Mouse (Mus musculus): ENCODE measurements around the gene Srp9.

Gene Srp9

DNA sequence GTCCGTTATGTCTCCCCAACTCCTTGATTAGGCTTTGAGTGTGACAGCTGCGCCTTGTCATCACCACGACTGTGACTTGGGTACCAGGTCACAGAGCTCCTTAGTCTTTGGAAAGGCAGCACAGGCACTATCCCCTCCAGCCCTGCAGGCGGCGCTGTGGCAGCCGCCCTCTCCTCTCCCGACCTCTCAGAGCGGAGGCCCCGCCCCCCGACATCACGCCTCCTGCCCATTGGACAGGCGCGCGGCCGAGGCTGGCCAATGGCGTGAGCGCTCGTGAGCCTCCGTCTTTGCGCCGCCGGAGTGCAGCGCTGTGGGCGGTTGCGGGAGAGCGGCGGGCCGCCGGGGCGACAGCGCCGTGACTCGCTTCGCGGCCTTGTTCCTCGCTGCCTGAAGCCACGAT is at the start of gene Srp9:
TSS of gene Srp9 (plus strand) at position 232 of the 400 bp plus-strand sequence.
- WGBS = under 1% methylated on average over 37 of the region's 37 CpGs

DNA sequence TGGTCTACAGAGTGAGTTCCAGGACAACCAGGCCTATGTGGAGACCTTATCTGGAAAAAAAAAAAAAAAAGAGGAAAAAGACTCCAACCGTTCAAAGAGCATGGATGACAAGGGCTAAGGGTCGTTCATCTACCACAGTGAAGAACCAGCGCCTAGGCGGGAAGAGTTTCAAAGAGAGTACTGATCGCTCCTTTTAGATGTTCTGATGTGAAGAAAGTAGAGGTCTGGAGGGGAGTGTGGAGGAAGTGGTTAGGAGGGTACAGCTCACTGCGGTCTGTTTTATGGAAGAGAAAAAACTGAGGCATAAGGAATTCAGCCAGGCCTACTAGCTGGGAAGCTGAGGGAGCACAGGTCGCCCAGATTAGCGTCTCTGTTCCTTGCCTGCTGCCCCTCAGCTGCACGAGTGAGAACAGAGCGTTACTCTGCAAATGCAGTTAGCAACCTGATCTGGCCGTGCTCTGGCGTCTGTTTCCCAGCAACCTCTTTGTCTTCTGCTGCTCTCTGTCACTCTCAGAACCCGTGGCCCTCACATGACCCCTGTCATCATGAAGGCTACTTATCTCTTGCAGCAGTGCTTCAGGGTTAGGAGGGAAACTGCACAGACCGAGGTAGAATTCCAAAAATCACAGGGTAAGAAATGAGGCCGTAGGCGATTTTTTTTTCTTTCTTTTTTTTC is 42.7 kb upstream of the Srp9 start:
- 54% methylated on average over 16 of the region's 16 CpGs for WGBS

DNA sequence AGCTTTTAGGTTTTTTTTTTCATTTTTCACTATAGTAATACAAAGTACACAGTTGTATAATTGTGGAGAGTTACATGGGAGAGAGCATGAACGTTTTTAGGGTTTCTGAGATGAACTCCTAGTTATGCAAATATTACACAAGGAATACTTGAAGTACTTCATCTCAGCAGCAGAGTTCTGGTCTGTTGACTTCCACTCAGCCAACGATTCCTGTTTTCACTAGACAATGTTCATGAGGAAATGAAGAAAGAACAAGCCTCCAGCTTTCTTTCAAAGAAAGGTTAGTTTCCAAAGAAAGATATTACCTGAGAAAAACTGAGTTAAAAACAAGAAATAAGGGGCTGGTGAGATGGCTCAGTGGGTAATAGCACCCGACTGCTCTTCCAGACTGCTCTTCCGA is 41.1 kb upstream of the Srp9 start:
- 87% methylated on average over 4 of the region's 4 CpGs for WGBS

DNA sequence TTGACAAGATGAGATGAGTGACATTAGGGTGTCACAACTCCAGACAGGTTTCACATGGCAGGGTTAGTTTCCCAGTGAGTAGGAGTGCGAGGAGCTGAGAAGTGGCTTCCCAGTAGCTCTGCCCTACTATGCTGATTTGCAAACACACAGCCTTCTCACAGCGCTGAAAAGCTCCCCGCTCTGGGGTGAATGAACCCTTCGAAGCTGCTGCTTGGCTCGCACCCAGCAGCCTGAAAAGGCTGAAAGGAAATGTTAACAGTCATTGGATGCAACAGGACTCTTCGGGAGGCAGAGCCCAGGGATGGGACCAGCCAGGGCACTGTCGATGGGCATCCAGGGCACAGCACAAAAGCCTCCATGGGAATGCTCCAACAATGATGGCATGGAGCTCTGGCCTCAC is 37.8 kb upstream of the Srp9 start:
- WGBS = 36% methylated on average over 7 of the region's 7 CpGs

DNA sequence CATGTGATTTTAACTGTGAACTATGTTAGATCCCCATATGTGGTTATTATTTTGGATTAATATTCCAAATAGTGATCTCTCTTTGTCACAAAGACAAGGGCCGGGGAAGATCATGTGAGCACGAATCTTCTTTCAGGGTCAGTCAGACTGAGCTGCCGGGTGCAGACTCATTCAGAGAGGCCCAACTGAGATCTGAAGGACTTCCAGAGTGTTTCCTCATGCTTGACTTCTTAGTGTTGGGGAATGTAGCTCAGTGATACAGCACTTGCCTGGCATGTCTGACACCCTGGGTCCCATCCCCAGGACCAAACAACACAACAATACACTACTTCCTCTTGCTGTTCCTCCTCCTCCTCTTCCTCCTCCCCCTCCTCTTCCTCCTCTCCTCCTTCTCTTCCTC is 37.2 kb upstream of the Srp9 start:
- WGBS = 84% methylated on average over 3 of the region's 3 CpGs

DNA sequence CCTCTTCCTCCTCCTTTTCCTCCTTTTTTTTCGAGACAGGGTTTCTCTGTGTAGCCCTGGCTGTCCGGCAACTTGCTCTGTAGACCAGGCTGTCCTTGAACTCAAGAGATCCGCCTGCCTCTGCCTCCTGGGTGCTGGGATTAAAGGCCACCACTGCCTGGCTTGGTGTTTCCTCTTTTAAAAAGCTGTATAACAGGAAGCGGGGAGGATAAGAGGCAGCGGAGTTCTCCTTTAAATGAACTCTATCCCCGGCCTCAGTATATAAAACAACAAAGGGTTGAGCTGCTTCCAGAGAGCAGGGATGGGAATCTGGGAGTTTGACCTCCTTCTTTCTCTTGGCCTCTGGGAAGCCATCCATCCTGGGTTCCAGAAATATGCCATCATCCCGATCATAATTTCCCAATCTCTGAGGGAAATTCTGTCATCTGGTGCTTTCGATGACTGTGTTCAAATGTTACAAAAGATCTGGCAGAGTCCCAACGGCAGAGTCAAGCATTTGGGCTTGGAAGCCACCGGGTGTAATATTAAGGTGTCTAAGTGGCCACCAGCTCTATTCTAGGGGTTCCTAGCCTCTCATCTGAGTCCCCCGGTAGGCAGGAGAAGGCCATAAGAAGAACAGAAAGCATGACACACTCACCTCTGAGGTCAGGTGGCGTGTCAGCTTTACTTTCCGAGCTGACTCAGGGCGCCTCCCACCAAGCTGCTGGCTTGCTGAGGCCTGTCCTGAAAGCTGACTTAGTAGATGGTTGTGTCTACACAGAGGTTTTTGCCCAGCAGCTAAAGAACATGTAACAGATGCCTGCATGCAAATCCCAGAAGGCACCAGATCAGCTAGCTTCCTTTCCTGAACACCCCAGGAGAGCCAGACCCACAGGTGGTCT is 36.5 kb upstream of the Srp9 start:
- 86% methylated on average over 14 of the region's 14 CpGs for WGBS

DNA sequence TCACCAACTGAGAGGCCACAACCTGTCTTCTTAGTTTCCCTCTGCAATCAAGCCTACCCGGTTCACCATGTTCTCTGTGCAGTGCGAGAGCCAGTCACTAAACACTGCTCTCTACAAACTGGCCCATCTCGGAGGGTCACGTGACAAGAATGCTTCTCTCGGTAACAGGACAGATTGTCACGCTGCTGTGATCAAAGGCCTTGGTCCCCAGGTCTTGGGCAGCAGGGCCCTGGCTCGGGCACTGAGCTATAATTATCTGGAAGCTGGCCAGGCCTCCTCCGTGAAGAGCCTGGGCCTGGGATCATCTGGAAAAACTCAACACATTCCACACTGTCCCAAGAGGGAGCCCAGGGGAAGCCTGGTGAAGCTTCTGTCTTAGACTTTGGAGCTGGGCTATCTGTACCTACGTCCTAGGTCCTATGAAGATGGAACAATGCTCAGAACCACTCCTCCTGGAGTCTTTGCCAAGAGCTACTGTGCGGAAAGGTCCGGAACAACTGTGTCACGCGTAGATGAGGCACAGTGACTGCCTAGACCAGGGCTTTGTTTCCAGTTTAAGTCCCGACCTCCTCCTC is 35.6 kb upstream of the Srp9 start:
- WGBS = 64% methylated on average over 14 of the region's 14 CpGs

DNA sequence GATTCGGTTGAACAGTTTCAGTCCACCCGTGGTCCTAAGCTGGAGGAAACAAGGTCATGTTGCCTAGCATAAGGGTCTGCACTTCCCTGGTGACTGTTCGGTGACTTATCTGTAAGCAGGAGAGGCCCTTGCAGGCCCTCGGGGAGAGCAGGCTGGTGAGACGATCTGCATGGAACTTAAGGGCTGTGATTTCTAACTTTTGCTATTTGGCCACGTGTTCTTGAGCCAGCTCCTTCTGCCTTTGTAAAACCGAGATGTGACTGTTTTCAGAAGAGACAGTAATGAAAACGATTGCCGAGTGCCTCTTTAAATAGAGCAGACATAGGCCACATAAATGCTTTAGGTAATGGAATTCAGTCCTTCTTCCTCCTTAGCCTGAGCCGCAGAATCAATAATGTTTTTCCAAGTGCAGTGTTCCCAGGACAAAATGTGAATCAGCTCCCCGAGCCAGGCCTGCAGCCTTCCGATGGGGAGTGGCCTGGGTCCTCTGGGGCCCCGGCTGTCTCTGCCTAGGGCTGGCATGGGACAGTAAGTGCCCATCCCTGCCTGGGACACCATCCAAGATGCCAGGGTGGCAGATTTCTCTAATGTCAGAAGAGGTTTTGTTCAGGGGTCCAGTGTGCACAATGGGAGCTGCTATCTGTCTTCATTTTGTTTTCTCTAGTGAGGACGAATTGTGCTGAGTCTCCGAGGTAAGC is 34.8 kb upstream of the Srp9 start:
- WGBS = 57% methylated on average over 15 of the region's 15 CpGs

DNA sequence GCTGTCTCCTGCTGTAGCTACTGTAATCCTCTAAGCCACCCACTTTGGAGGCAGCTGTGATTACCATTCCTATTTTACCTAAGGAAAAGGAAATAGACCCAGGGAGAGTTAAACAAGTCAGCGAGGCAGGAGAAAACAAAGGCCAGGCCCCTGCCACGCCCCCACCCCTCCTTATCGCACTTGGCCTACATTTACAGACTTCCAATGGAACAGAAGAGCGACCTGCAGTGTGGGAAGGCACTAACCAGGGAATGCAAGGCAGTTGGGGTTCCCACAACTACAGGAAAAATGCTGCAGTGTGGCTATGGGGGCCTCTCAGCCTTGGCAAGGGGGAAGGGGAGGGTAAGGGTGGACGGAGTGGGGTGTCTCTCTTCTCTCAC is 34.2 kb upstream of the Srp9 start:
- WGBS = 50% methylated on average over 5 of the region's 5 CpGs

DNA sequence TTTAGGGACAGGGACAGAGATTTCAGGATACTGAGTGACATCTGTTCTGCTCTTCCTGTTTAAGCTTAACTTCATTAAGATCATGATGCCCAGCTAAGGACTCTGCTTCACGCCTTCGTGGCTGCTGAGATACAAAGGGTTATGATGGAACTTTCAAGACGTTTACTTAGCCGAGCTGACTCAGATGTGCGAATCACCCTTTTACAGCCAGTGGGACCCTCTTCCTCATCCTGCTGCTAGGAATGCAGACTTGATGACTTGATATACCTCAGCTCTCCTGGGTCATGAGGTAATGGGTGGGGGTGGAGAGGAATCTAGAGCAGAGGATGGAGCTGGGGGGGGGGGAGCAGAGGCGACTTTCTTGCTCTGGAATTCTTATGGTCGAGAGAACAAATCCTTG is 33.3 kb upstream of the Srp9 start:
- 79% methylated on average over 7 of the region's 7 CpGs for WGBS

DNA sequence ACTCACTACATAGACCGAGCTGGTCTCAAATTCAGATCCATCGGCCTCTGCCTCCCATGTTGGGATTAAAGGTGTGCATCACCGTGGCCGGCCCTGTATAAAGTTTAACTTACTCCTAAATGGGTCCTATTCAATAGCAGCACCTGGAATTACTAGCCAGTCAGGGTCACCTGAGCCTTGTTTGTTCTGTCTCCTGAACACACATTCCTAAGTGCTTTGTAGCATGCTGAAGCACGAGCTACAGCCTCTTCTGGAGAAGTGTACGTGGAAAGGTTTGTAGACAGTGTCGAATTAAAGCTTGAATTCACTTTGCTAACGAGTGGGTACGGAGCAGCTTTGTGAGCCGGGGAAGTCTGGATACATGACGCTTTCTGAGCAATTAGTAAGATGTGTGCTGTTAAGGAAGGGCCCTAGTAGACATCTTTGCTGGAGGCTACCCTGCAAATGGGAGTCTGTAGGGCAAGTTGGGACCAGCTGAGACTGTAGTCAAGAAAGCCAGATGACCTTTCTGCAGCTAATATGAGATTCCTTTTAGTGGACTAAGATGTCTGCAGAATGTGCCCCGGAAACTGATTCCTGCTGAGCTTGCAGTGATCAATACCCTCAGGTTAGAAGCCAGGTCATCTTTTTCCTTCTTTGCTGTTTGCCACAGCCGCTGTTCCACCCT is 32.7 kb upstream of the Srp9 start:
- 84% methylated on average over 13 of the region's 13 CpGs for WGBS

DNA sequence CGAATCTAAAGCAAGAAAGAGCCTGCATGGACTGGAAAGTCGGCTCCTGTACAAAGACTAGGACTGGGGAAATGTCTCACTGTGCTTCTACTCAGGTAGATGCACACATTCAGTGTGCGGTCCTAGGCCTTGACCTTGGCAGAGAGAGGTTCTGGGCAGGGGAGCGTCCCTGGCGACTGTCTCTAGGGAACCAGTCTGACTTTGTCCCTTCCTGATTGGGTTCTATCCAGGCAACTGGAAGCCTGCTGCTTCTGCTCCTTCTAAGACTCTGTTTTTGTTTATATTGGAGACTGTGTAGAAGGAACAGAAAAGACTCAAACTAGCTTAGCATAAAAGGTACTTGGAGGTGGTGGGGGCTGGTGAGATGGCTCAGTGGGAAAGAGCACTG is 32.1 kb upstream of the Srp9 start:
- WGBS = 75% methylated on average over 5 of the region's 5 CpGs

DNA sequence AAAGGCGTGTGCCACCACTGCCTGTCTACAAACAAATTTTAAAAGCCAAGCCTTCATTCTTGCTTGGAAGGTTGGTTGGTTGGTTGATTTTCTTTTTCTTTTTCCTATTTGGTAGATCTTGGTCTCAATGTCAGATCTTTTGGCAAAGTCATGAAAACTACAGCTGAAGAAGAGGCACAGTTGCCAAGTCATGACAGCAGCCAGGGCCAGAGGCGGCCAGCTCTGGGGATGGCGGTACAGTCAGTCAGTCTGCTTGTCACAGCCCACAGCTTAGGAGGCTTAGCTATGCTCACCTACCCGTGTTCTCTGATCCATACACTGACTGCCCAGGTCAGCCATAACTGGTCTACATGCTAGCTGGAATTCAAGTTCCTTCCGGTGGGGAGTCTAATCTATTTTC is 31.1 kb upstream of the Srp9 start:
- WGBS = 79% methylated on average over 5 of the region's 5 CpGs

DNA sequence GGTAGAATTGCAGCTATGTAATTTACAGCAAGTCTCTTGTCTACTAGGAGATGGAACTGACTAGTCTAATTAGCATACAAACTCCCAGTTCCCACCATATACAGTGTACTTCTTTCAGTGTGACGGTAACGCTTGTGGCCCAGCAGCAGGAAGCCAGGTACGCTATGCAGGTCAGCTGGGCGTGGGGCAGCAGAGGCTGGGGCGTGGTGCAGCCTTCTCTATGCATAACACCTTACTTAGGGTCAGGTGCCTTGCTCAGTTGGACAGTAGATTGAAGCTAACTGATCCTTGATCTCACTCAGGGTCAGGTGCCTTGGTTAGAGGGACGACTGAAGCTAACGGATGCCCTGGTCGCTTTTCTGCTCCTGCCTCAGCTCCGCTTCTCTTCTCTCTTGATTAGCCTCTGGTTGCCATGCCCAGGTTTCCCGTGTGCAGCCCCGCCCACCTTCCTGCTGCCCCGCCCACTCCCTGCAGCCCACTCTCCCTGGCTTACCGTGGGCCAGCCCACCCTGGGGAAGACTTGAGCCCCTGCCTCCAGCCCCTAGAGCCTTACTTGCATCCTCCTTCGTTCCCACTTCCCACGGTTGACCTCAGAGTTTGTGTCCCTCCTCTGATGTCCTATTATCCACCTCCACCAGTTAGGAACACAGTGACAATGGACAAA is 29.9 kb upstream of the Srp9 start:
- 61% methylated on average over 15 of the region's 15 CpGs for WGBS

DNA sequence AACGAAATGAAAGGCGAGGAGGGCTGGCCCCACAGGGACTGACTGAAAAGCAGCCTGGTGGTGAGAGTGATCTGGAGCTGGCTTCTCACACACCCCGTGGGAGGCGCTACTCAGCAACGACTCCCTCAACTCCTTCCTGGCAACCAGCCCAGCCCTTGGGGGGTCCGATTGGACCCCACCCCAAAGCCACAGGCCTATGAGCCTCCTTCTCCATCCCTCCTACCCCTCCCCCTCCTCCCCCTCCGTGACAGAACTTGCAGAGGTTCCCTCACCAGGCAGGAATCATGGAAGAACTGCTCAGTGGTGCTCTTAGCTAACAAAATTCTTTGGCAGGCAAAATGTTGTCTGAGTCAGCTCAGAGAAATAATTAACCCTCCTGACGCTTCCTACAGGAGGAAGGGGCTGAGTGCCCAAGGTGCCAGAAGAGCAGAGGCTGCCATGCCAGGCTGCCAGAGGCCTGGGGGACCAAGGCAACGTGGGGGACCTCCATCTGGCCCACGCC is 29.2 kb upstream of the Srp9 start:
- WGBS = 20% methylated on average over 10 of the region's 10 CpGs

DNA sequence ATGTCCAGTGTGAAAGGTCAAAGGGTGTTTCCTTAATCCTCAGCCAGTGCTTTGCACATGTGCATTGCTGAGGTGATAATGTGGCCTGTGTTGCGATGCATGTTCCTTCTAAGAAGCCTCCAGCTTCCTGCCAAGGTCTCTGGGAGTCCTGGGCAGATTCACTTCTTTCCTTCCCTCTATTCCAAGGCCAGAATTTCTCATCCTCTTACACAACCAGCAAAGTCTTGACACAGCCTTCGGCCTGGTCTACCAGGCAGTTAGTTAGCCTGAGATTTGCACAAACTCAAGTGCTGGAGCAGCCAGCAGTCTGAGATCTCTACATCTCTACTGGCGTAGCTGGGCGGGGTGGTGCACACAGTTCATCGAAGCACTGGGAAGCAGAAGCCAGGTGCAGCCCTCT is 27.8 kb upstream of the Srp9 start:
- WGBS = 91% methylated on average over 5 of the region's 5 CpGs

DNA sequence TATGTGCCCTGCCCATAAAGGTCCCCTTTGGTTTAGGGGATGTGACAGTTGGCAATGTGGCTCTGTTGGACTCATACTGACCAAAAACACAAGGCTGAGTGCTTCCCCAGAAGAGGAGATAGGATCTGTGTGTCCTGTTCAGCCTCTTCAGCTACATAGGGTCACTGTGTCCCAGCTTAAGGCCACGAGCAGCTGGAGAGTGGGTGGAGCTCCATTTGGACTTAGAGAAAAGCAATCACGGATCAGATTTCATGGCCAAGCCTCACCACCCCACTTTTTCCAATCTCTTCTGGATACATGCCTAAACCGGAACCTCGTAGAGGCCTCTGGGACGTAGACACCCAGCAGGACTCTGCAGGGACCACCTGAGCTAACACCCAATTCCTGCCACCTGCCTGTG is 25.5 kb upstream of the Srp9 start:
- WGBS = 70% methylated on average over 5 of the region's 5 CpGs

DNA sequence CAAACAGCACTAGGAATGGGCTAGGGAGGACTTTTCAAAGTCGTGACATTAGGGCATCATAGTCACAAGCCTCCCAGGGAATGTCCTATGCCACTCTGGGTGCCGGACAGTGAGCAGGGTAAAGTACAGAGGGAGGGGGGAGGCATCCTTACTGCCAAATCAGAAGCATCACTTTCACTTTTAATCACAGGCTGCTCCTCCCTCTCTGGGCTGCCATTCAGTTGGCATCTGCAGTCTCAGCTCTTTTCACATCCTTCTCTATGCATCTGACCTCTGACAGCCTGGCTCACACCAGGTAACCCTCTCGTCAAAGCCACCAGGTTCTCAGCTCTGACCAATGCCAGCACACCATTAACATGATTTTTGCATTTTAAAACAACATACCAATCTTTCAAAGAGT is 24.1 kb upstream of the Srp9 start:
- 72% methylated on average over 3 of the region's 3 CpGs for WGBS

DNA sequence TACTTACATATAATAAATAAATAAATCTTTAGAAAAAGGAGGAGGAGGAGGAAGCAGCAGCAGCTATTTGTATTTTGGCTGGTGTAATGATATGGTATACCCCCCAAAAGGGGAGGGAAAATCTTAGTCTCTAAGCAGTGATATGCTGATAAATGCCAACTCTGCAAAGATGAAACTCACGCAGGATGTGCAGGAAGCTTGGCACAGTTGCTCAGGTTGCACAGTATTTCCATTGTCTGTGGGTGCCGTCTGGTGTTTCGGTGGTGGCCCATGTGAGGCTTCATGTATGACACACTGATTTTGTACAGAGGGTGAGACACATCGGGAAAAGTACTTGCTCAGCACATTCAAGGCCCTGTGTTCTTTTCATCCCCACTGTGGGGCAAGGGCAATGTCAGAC is 23.1 kb upstream of the Srp9 start:
- 58% methylated on average over 4 of the region's 4 CpGs for WGBS

DNA sequence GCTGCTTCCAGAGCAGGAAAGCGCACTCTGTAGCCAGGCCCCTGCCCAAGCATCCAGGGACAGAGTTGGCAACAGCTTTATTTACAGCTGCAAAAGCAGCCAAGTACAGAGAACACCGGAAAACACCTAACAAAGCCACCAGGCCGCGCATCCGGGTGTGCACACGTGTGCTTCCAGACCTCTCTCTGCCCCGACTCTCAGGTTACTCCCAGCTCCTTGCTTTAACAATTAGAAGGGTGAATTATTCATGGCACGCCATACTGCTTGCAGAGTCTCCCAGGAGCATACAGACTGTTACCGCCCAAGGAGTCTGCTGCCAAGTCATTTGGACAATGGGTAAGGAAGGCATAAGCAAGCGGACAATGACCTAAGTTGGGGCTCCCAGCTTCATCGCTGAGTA is 21.1 kb upstream of the Srp9 start:
- 75% methylated on average over 11 of the region's 11 CpGs for WGBS

DNA sequence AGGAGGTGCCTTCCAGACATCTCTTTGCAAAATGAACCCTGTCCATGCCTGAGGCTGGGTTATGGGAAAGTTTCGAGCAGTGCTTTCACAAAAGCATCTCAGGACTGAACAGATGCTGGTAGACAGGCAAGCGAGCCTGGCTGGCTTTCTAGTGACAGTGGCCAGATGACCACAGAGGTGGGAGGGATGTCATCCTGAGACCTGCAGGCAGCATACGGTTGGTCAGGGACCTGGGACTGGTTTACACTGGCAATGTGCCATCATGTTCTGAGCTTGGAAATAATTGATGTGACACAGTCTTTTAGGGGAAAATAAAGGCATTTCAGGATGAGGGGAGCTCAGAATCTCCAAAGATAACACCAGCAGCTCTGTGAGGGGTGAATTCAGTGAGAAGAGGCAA is 19.5 kb upstream of the Srp9 start:
- 72% methylated on average over 3 of the region's 3 CpGs for WGBS
